Mouse (Mus musculus) gastrocnemius, adult 2 months (tissue): ENCODE data around the gene Acaa1a. TPM values are rescaled to one million over a fixed set of nuclear protein-coding genes. Genes with fewer than 3 reads are reported as not detected.

Experiments
- DNase-seq: peaks from one replicate; pipeline ENCODE4 v3.0.0; 2022
- H3K27ac ChIP-seq: fragments of 200-600 bp; 2 replicates; pipeline ENCODE4 v1.8.1; 2022; ENCODE audit warnings: mild to moderate bottlenecking
- H3K4me3 ChIP-seq: fragments of 200-600 bp; 2 replicates; pipeline ENCODE4 v1.8.1; 2022; ENCODE audit warnings: mild to moderate bottlenecking, moderate library complexity
- CTCF ChIP-seq: fragments of 200-600 bp; IDR thresholded peaks from 2 replicates; pipeline ENCODE4 v1.8.1; 2022; ENCODE audit warnings: antibody characterized with exemption, mild to moderate bottlenecking, moderate library complexity
- intact Hi-C: fragments of 180-260 bp; cut with DNase I; formaldehyde crosslinking; loops from one replicate; pipeline ENCODE4 v1.15.1; 2025
- long read RNA-seq, 2 experiments: library from polyadenylated mRNA; stranded (forward); transcript quantifications; one replicate each; pipeline ENCODE4 v2.0.0; 2021
- total RNA-seq, 2 experiments: library from RNA; stranded (reverse); gene quantifications; 2 replicates each; pipeline ENCODE4 v1.2.3; 2021

Gene Acaa1a
- 10 to 100 TPM; 31.1 to 42.3 TPM for total RNA-seq
- long read RNA-seq, experiment 1, transcript Acaa1a-201 (12 exons, 1,762 nt), result major isoform, 83 of 114 reads
- long read RNA-seq, experiment 1, partial matches to known transcripts, result 16 of 114 reads
- long read RNA-seq, experiment 1, other reads (novel, unspliced or antisense), result 15 of 114 reads
- long read RNA-seq, experiment 2, transcript Acaa1a-201 (12 exons, 1,762 nt), result major isoform, 71 of 111 reads
- long read RNA-seq, experiment 2, partial matches to known transcripts, result 20 of 111 reads
- long read RNA-seq, experiment 2, other reads (novel, unspliced or antisense), result 20 of 111 reads

DNA sequence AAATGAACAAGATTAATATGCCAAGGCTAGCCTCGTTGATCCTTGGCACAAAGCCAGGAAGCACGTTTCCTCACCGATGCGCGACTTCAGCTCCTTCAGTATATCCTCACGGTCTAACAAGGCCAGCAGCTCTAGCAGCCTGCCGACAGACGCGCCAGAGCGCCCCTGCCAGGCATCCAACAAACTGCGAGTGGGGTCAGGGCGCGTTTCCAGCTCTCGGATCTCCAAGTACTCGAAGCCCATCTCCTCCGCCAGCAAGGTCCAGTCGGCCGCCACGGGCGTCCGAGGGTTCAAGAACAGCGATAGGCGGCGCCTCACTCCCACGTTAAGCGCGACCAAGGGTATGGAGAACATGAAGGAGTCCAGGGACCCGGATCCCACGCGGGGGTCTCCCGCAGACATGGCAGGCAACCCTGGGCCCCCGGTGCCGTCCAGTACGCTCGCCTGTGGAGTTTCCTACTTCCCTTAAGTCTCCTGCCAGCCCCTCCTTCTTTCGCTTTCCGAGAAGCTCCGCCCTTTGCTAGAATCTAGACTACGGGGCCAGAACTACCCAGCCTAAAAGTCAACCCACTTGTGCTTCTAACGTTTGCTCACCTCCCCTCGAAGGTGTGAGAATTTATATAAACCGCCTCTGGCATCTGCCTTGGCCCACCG lies at the start of gene Acaa1a:
Acaa1a (plus strand) TSS at position 119 of the 654 bp plus-strand sequence.
- peak within 1 kb of the TSS; percentile 84 for H3K4me3 ChIP-seq
- peak; percentile 31 for TF ChIP-seq CTCF
- intact Hi-C loops, result loop anchor here (2.0 kb wide), 1 partner anchor 17 kb away; the partner anchor contains the start of gene Oxsr1
- DNase-seq, result peak; percentile 75
- H3K27ac ChIP-seq, result peak within 1 kb of the TSS; percentile 99

DNA sequence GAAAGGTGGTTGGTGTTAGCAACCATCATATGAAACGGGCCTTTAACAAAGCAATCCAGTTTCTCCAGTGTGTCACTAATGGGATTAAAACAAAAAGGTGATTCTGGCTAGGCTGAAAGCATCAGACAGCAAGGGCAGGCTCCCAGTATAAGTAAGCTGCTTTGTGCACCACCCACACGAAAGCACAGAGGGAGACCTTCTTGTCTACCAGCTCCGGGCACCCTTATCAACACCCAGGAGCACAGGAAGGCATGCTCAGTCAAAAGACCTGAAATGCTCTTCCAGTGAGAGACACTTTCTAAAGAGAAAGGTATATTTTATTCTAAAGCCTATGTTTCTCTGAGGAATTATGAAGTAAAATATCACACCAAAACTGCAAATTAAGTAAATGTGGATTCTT lies 48.7 kb upstream of the Acaa1a start:
- intact Hi-C loops, result no loop called here
- DNase-seq, result no peak
- Histone ChIP-seq H3K4me3 (no peak overlapping the region), H3K27ac (no peak overlapping the region)
- no peak for TF ChIP-seq CTCF

DNA sequence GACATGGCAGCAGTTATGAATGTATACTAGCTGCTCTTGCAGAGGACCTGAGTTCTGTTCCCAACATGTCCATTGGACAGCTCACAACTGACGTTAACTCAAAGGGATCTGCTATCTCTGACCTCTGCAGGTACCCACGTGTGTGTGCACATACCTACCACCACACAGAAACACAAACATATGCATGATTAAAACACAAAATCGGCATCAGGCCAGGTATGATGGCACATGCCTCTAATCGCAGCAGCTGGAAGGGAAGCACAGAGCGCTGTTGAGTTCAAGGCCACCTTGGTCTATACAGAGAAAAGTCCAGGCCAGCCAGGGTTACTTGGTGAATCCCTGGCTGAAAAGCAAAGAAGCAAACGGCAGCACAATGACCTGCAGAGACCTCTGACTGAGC lies 41.8 kb upstream of the Acaa1a start:
- TF ChIP-seq CTCF, result no peak

DNA sequence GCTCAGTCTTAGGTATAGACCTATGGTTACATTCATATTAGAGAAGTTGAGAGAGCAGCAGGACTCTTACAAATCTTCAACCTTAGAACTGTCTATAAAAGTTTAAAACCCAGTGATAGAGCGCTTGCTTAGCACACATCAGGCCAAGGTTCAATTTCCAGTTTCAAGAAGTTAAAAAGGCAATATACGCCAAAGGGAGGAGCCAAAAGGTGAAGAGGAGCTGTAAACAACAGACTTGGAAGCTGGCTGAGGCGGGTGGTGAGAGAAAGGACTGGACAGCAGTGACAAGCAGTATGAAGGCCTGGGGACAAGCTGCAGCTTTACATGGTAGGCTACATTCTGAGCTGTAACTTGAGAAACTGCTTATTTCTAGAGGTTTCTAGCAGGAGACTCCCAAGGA lies 40.9 kb upstream of the Acaa1a start:
- intact Hi-C loops, result no loop called here
- no peak for TF ChIP-seq CTCF
- DNase-seq, result no peak
- Histone ChIP-seq H3K27ac (peak overlapping the region; percentile 79), H3K4me3 (no peak overlapping the region)

More for the DNA sequence above, 41.8 kb upstream of the Acaa1a start:
- intact Hi-C loops, result no loop called here
- Histone ChIP-seq H3K4me3 (no peak overlapping the region), H3K27ac (peak overlapping the region; percentile 54)
- no peak for DNase-seq

GRCm38 (mm10) chr9:119305863-119306262 lies 33.6 kb upstream of the Acaa1a start:
- Histone ChIP-seq H3K27ac (no peak overlapping the region), H3K4me3 (no peak overlapping the region)
- no peak for DNase-seq
- intact Hi-C loops, result no loop called here
- TF ChIP-seq CTCF, result no peak

DNA sequence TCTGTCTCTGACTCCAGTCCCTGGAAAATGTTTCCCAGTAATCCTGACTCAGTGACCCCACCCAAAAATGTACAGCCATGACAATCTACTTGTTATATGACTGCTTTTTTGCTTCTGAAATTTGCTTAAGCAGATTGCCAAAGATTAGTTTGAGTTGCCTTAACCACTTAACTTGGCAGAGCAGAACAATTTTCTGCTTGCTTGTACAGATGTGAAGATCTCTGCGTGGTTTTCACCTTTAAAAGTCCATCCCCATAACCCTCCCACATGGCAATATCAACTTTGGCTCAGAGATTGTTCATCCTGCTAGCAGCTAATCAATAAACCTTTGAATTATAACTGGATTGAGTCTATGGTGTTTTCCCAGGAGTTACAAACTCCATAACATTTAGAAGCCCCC lies 30.4 kb upstream of the Acaa1a start:
- intact Hi-C loops, result no loop called here
- Histone ChIP-seq H3K27ac (peak overlapping the region; percentile 6), H3K4me3 (no peak overlapping the region)
- DNase-seq, result no peak
- TF ChIP-seq CTCF, result no peak

DNA sequence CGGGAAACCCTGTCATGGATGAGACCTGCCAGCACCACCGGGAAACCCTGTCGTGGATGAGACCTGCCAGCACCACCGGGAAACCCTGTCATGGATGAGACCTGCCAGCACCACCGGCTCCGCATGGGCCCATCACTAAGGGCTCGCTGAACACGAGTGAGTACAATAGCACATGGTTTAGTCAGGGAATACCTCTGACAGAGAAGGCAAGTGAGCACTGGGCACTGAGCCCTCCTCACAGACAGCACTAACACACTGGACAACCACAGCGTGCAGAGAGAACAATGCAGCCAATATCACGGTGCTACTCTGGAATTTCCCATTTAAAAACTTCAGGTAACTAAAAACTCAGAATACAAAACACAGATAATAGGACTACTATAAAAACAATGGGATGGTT lies 26.4 kb upstream of the Acaa1a start:
- intact Hi-C loops, result no loop called here
- Histone ChIP-seq H3K4me3 (no peak overlapping the region), H3K27ac (peak overlapping the region; percentile 80)
- no peak for TF ChIP-seq CTCF
- DNase-seq, result no peak

GRCm38 (mm10) chr9:119318891-119319290 lies 20.6 kb upstream of the Acaa1a start:
- intact Hi-C loops, result no loop called here
- no peak overlapping the region for H3K27ac ChIP-seq
- no peak overlapping the region for H3K4me3 ChIP-seq
- DNase-seq, result no peak
- no peak for TF ChIP-seq CTCF

- peak overlapping the region; percentile 99 for H3K27ac ChIP-seq
- intact Hi-C loops, result no loop called here
- no peak for TF ChIP-seq CTCF
- DNase-seq, result no peak
- peak overlapping the region; percentile 83 for H3K4me3 ChIP-seq
These were observed 19.0 kb upstream of the Acaa1a start for GRCm38 (mm10) chr9:119320446-119320845.

GRCm38 (mm10) chr9:119320946-119321345 lies 18.5 kb upstream of the Acaa1a start:
- peak overlapping the region; percentile 83 for H3K4me3 ChIP-seq
- no peak for TF ChIP-seq CTCF
- intact Hi-C loops, result no loop called here
- peak overlapping the region; percentile 99 for H3K27ac ChIP-seq
- DNase-seq, result no peak

DNA sequence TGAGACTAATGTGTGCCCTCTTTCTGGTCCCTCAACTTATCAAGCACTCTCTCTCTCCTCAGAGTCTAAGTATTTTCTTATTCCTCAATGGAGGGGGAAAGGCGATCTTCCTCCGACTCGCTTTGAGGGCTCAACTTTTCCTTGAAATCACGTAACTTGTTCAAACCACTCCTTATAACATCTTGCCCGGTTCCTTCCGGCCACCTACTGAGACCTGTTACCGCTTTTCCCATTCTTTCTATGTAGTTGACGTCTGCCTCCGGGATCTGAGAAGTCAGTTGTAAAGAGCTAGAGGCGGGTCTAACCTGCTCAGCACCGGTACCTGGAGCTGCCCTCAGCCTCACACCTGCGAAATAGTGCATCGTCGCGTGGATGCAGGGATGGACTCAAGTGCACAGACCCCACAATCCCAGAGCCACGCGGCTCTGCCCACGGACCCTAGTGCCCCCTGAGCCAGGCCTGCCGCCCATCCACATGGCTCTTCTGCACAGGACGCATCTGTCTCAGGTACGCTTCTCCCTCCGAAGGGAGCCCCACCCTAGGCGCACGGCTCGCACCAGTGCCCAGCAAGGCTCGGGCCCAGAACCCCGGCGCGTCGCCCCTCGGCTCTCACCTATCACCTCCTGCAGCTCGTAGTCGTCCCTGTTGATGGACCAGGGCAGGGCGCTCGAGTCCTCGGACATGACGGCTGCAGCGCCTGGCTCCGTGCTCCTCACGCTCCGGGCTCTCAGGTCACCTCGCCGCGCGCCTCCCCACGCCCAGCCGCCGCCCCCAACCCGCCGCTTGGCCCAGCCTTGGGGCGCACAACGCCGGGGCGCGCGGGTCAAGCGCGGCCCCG lies 17.9 kb upstream of the Acaa1a start:
- intact Hi-C loops, result loop anchor here (2.0 kb wide), 1 partner anchor 19 kb away; the partner anchor contains the start of gene Myd88
- peak overlapping the region; percentile 99 for H3K27ac ChIP-seq
- TF ChIP-seq CTCF, result no peak
- DNase-seq, result no peak
- H3K4me3 ChIP-seq, result peak overlapping the region; percentile 83
